In the genomic region with DNA sequence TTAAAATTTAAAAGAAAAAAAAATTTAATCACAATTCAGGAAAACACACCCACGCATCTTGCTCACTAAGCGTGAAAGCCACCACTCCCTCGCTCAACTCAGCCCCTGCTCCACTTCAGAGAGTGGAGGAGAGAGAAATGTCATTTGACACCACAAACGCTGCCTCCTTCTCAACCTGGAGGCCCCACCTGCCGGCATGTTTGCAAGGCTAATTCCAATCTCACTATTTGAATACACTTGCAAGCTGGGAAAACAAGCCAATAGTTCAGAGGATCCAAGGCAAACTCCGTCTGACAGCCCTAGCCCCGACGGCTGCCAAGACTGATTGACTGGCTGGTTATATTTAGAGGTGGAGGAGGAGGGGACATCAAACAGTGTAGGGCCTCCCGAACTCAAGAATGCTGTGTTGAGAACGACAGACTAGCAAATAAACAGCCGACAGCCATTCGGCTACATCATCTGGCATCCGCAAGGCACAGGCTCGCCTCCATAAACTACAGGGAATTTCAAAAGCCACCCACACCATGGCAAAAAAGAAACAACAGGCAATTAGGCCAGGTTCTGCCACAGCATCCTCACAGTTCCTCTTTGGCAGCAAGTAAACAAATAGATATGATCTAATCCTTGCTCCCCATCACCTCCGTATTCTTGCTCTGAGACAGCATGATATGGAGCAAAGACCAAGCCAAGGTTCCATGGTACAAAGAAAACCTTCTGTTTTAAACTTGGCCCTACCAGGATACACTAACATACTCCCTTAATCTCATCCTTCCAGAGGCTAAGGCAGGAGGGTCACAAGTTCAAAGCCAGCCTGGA, we compare ENCODE assay signal across 9 mouse cellular contexts.
DNase-seq lines count a peak whose midpoint lies in the region; ATAC-seq lines count a peak whose summit lies in the region.
"Had no signal": no experiment of that assay in that cellular context is flagged by ENCODE, and none has a peak within 500 bp of the region (broad histone marks: within the 10 kb centered on the region; RNA-seq: fewer than 3 reads in every experiment).

No protein-coding gene starts in this region.

- H3K27ac ChIP-seq in kidney, embryonic 14.5 days (ENCODE audit: low read depth, low read length): peak overlapping the region; percentile 81
- peak overlapping the region; percentile 33; the same call in 1 of the 2 replicates for H3K27ac ChIP-seq in limb, embryonic 15.5 days

- 7% methylated on average over 15 of the region's 15 CpGs for WGBS in kidney, embryonic 14.5 days
- 10% methylated on average over 15 of the region's 15 CpGs for WGBS in limb, embryonic 15.5 days

- H3K9me3 ChIP-seq in kidney, embryonic 14.5 days (ENCODE audit: control insufficient read depth, low read length): no peaks in the 10 kb centered on the region
- H3K9me3 ChIP-seq in limb, embryonic 15.5 days: no peaks in the 10 kb centered on the region
- H3K9me3 ChIP-seq: megakaryocyte, embryonic 14.5 days had no signal

- peaks cover 86% of the 10 kb centered on the region for H3K4me1 ChIP-seq in kidney, embryonic 14.5 days (ENCODE audit: control insufficient read depth, insufficient read depth, low read length)
- peaks cover 47% of the 10 kb centered on the region for H3K4me1 ChIP-seq in limb, embryonic 15.5 days

- peak; percentile 67 for ATAC-seq in kidney, embryonic 14.5 days (ENCODE audit: low FRiP score, low TSS enrichment)
- ATAC-seq in limb, embryonic 15.5 days (ENCODE audit: insufficient number of reproducible peaks, low FRiP score, low TSS enrichment, low read depth): no peak
- ATAC-seq in activated CD4-positive, CD25-positive, alpha-beta regulatory T cell, adult 4 months: no peak

- H3K4me3 ChIP-seq in kidney, embryonic 14.5 days (ENCODE audit: low read length): no peak overlapping the region
- H3K4me3 ChIP-seq in limb, embryonic 15.5 days: no peak overlapping the region
- H3K4me3 ChIP-seq: megakaryocyte, embryonic 14.5 days had no signal

- H3K36me3 ChIP-seq in kidney, embryonic 14.5 days (ENCODE audit: control insufficient read depth, insufficient read depth, low read length): no peaks in the 10 kb centered on the region
- no peaks in the 10 kb centered on the region for H3K36me3 ChIP-seq in limb, embryonic 15.5 days

- H3K4me2 ChIP-seq in kidney, embryonic 14.5 days (replicated peaks; ENCODE audit: low read depth, low read length): 0 out of 2 replicates have a peak overlapping the region, but pooled peaks have one; percentile 2
- no peak overlapping the region for H3K4me2 ChIP-seq in limb, embryonic 15.5 days

- no peaks in the 10 kb centered on the region for H3K27me3 ChIP-seq in kidney, embryonic 14.5 days (ENCODE audit: control insufficient read depth, insufficient read depth, low read length)
- H3K27me3 ChIP-seq in limb, embryonic 15.5 days: no peaks in the 10 kb centered on the region
- H3K27me3 ChIP-seq: megakaryocyte, embryonic 14.5 days had no signal

- intact Hi-C loops in left cerebral cortex, postnatal 4 days (cut with DNase I): no loop called here

- DNase-seq in left cerebral cortex, adult 11 months (ENCODE audit: low spot score): peak; percentile 27
- DNase-seq in left cerebral cortex, postnatal 4 days: no peak
- DNase-seq in embryo, embryonic 9.5 days (ENCODE audit: extremely low spot score): peak; percentile 47
- DNase-seq in heart, adult 8-10 months (ENCODE audit: low spot score): peak; percentile 71
- DNase-seq in neural tube, embryonic 10.5 days (ENCODE audit: extremely low spot score, low spot score): peak; percentile 39

- H3K9ac ChIP-seq in kidney, embryonic 14.5 days (ENCODE audit: low read depth, low read length): no peak overlapping the region
- H3K9ac ChIP-seq in limb, embryonic 15.5 days: no peak overlapping the region
